8 mouse cellular contexts compared by ENCODE assay signal in the genomic region with DNA sequence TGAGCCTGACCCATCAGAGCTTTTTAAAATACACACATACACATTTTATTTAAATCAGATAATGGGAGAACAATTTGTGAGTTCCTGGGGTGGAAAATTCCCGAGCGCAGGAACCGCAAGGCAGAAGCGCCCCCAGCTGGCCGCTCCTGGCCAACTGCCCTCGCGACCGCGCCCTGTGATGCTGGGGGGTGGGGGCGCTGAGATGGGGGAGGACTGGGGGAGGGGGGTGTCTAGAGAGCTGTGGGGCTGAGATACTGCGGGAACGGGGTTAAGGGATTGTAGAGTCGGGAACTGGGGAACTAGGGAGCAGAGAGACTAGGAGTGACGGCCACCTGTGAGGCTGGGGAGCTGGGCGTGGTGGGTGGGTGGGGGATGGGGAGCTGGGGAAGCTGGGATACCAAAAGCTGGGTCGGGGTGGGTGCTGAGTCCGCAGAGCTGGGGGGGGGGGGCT. TPM values are rescaled to one million over a fixed set of nuclear protein-coding genes. Genes with fewer than 3 reads are reported as not detected.
DNase-seq lines count a peak whose midpoint lies in the region; ATAC-seq lines count a peak whose summit lies in the region.

No protein-coding gene starts in this region.

- H3K9ac ChIP-seq in midbrain, embryonic 11.5 days (ENCODE audit: low read length), result peak overlapping the region; percentile 59
- H3K9ac ChIP-seq in stomach, embryonic 16.5 days (ENCODE audit: low read length), result peak overlapping the region; percentile 63

- ATAC-seq in midbrain, embryonic 11.5 days (ENCODE audit: low FRiP score), result peak; percentile 42; the same call in 1 of the 2 replicates
- ATAC-seq in stomach, embryonic 16.5 days (ENCODE audit: insufficient read depth, low FRiP score), result peak; percentile 63

- H3K27me3 ChIP-seq in midbrain, embryonic 11.5 days (ENCODE audit: control insufficient read depth, insufficient read depth, low read length), result no peaks in the 10 kb centered on the region
- no peaks in the 10 kb centered on the region for H3K27me3 ChIP-seq in stomach, embryonic 16.5 days (ENCODE audit: control insufficient read depth, insufficient read depth, low read length)

- peak overlapping the region; percentile 38 for H3K4me3 ChIP-seq in midbrain, embryonic 11.5 days (ENCODE audit: low read depth, low read length)
- H3K4me3 ChIP-seq in stomach, embryonic 16.5 days (replicated peaks; ENCODE audit: low read length), result peak overlapping the region; percentile 46

- no peaks in the 10 kb centered on the region for H3K4me1 ChIP-seq in midbrain, embryonic 11.5 days (ENCODE audit: control insufficient read depth, insufficient read depth, low read length)
- peaks cover 11% of the 10 kb centered on the region; the same call in 1 of the 2 replicates for H3K4me1 ChIP-seq in stomach, embryonic 16.5 days (ENCODE audit: control insufficient read depth, insufficient read depth, low read length)

- WGBS in midbrain, embryonic 11.5 days, result 2% methylated on average over 17 of the region's 17 CpGs
- 0% methylated on average over 17 of the region's 17 CpGs for WGBS in stomach, embryonic 16.5 days

- no peaks in the 10 kb centered on the region for H3K36me3 ChIP-seq in midbrain, embryonic 11.5 days (ENCODE audit: control insufficient read depth, insufficient read depth, low read length)
- no peaks in the 10 kb centered on the region for H3K36me3 ChIP-seq in stomach, embryonic 16.5 days (ENCODE audit: control insufficient read depth, insufficient read depth, low read length)

- intact Hi-C loops in left cerebral cortex, postnatal 25 days (cut with DNase I), result loop anchor here (1.0 to 5.0 kb wide), 5 partner anchors 41 to 578 kb away; a partner anchor contains a TSS

- peak overlapping the region; percentile 68 for H3K4me2 ChIP-seq in midbrain, embryonic 11.5 days
- peak overlapping the region; percentile 60 for H3K4me2 ChIP-seq in stomach, embryonic 16.5 days (ENCODE audit: low read depth, low read length)

- DNase-seq in adrenal gland, adult 18-20 months (ENCODE audit: low spot score in 2 of 2), result peak; percentile 71 to 75
- peak; percentile 86 to 93 for DNase-seq in cerebellum, postnatal 25 days
- peak; percentile 78 for DNase-seq in gastrocnemius, postnatal 10 days
- DNase-seq in induced T-regulatory cell, adult 2 months (ENCODE audit: low read depth), result peak; percentile 48
- peak; percentile 69 to 73 for DNase-seq in left cerebral cortex, postnatal 25 days (ENCODE audit: low spot score in 2 of 2)
- DNase-seq in midbrain, embryonic 11.5 days (ENCODE audit: low spot score, missing footprints), result peak; percentile 94
- DNase-seq in thymus, adult 18-20 months, result no peak

- H3K9me3 ChIP-seq in midbrain, embryonic 11.5 days (ENCODE audit: control insufficient read depth, low read length), result no peaks in the 10 kb centered on the region
- no peaks in the 10 kb centered on the region for H3K9me3 ChIP-seq in stomach, embryonic 16.5 days (replicated peaks; ENCODE audit: control insufficient read depth, low read length)

- H3K27ac ChIP-seq in midbrain, embryonic 11.5 days (ENCODE audit: low read depth, low read length), result no peak overlapping the region
- peak overlapping the region; percentile 73 for H3K27ac ChIP-seq in stomach, embryonic 16.5 days (ENCODE audit: low read length)

RNA-seq across cellular contexts. Expression of a gene that starts 33.2 kb away (rescaled TPM):
- 1 to 10 TPM; 7.4 to 8.2 TPM for total RNA-seq in adrenal gland, adult 18-20 months (2021)
- 1 to 10 TPM; 7.0 to 8.0 TPM for total RNA-seq in gastrocnemius, postnatal 10 days (2021)
- total RNA-seq in left cerebral cortex, postnatal 25 days (2021), result 1 to 10 TPM; 5.1 to 6.7 TPM
- polyA plus RNA-seq in midbrain, embryonic 11.5 days (2014; fragmentation: Nextera tagmentation; extraction: Ambion mirVana), result 6.2 and 7.1 TPM in 2 replicates
- 8.6 and 9.2 TPM in 2 replicates for polyA plus RNA-seq in stomach, embryonic 16.5 days (2015; fragmentation: Nextera tagmentation; extraction: Ambion mirVana)

RNA-seq across cellular contexts. Expression of a gene that starts 40.3 kb away (rescaled TPM):
- 10 to 100 TPM; 16.2 to 25.9 TPM for total RNA-seq in adrenal gland, adult 18-20 months (2021)
- total RNA-seq in gastrocnemius, postnatal 10 days (2021), result 10 to 100 TPM; 25.0 to 29.2 TPM
- 100 to 1,000 TPM; 118 to 133 TPM for total RNA-seq in left cerebral cortex, postnatal 25 days (2021)
- polyA plus RNA-seq in midbrain, embryonic 11.5 days (2014; fragmentation: Nextera tagmentation; extraction: Ambion mirVana), result 28.5 and 29.9 TPM in 2 replicates
- polyA plus RNA-seq in stomach, embryonic 16.5 days (2015; fragmentation: Nextera tagmentation; extraction: Ambion mirVana), result 20.7 and 20.9 TPM in 2 replicates

Comparison
In these comparisons a context has a peak if more than half of its experiments do, and no peak if none do; other contexts are left out.
1. DNase-seq: peak in adrenal gland, adult 18-20 months (2 of 2), cerebellum, postnatal 25 days (2 of 2), gastrocnemius, postnatal 10 days (single experiment), induced T-regulatory cell, adult 2 months (single experiment), left cerebral cortex, postnatal 25 days (2 of 2) and midbrain, embryonic 11.5 days (single experiment); none in thymus, adult 18-20 months (0 of 2).